Mouse (Mus musculus) embryonic facial prominence, embryonic 13.5 days (tissue): ENCODE measurements at regions not wholly inside any gene's neighbourhood (a gene's known extent, or its start where the extent isn't known, plus 50 kb on each side); places are given as distances from the start of the nearest gene placed in this dataset.

ENCODE experiments used
- ATAC-seq: fragments of 200-750 bp; cut with Nextera tagmentation; 2 replicates; pipeline ENCODE4 v1.8.0; 2017; ENCODE audit warnings: low read depth; ENCODE audit not compliant: insufficient number of reproducible peaks, insufficient read depth, low FRiP score, low TSS enrichment
- H3K27ac ChIP-seq: fragments of 300-500 bp; sonication (generic); 2 replicates; pipeline ENCODE4 v1.5.1; 2015; ENCODE audit warnings: moderate library complexity, mild to moderate bottlenecking, inconsistent platforms
- H3K27me3 ChIP-seq: fragments of 300-500 bp; sonication (generic); 2 replicates; pipeline ENCODE4 v1.6.1; 2015; ENCODE audit warnings: mild to moderate bottlenecking, inconsistent platforms
- H3K36me3 ChIP-seq: fragments of 300-500 bp; sonication (generic); 2 replicates; pipeline ENCODE4 v1.6.1; 2015; ENCODE audit warnings: mild to moderate bottlenecking, inconsistent platforms
- H3K4me1 ChIP-seq: fragments of 300-500 bp; sonication (generic); 2 replicates; pipeline ENCODE4 v1.6.1; 2015; ENCODE audit warnings: inconsistent platforms
- H3K4me2 ChIP-seq: fragments of 300-500 bp; sonication (generic); 2 replicates; pipeline ENCODE4 v1.6.1; 2015; ENCODE audit warnings: moderate library complexity, mild to moderate bottlenecking, inconsistent platforms
- H3K4me3 ChIP-seq: fragments of 300-500 bp; sonication (generic); 2 replicates; pipeline ENCODE4 v1.5.1; 2015; ENCODE audit warnings: mild to moderate bottlenecking, inconsistent platforms
- H3K9ac ChIP-seq: fragments of 300-500 bp; sonication (generic); 2 replicates; pipeline ENCODE4 v1.6.1; 2015; ENCODE audit warnings: mild to moderate bottlenecking, inconsistent platforms
- H3K9me3 ChIP-seq: fragments of 300-500 bp; sonication (generic); 2 replicates; pipeline ENCODE4 v1.6.1; 2016; ENCODE audit warnings: inconsistent platforms
- WGBS: fragments of 180-500 bp; shearing (Covaris S2); methylation state at CpG from one replicate; pipeline ENCODE4 v1.1.7; 2015; ENCODE audit warnings: mixed read lengths; 5-methylcytosine and 5-hydroxymethylcytosine counted together

GRCm38 (mm10) chr2:75481863-75482262, 177.2 kb upstream of the Hnrnpa3 start:
- no peak for ATAC-seq
- no peaks in the 10 kb centered on the region for H3K36me3 ChIP-seq
- H3K27ac ChIP-seq = no peak overlapping the region
- H3K9me3 ChIP-seq = no peaks in the 10 kb centered on the region
- WGBS = 20% methylated on average over 8 of the region's 8 CpGs
- H3K27me3 ChIP-seq = peaks cover 8% of the 10 kb centered on the region; the same call in 1 of the 2 replicates
- H3K4me2 ChIP-seq = no peak overlapping the region
- no peak overlapping the region for H3K4me3 ChIP-seq
- H3K4me1 ChIP-seq = peaks cover 13% of the 10 kb centered on the region
- H3K9ac ChIP-seq = no peak overlapping the region

GRCm38 (mm10) chr2:75482484-75482883, 176.6 kb upstream of the Hnrnpa3 start:
- H3K9ac ChIP-seq = no peak overlapping the region
- 61% methylated on average over 2 of the region's 2 CpGs for WGBS
- H3K27ac ChIP-seq = no peak overlapping the region
- no peak for ATAC-seq
- no peak overlapping the region for H3K4me3 ChIP-seq
- H3K4me2 ChIP-seq = no peak overlapping the region
- peaks cover 13% of the 10 kb centered on the region for H3K4me1 ChIP-seq
- no peaks in the 10 kb centered on the region for H3K9me3 ChIP-seq
- H3K36me3 ChIP-seq = no peaks in the 10 kb centered on the region
- H3K27me3 ChIP-seq = peaks cover 8% of the 10 kb centered on the region; the same call in 1 of the 2 replicates

GRCm38 (mm10) chr2:75484951-75485350, 174.1 kb upstream of the Hnrnpa3 start:
- no peak overlapping the region for H3K4me3 ChIP-seq
- H3K27ac ChIP-seq = no peak overlapping the region
- no peak overlapping the region for H3K4me2 ChIP-seq
- no peaks in the 10 kb centered on the region for H3K9me3 ChIP-seq
- 68% methylated on average over 10 of the region's 10 CpGs for WGBS
- H3K27me3 ChIP-seq = peaks cover 8% of the 10 kb centered on the region; the same call in 1 of the 2 replicates
- no peak overlapping the region for H3K9ac ChIP-seq
- no peak for ATAC-seq
- no peaks in the 10 kb centered on the region for H3K36me3 ChIP-seq
- peaks cover 13% of the 10 kb centered on the region for H3K4me1 ChIP-seq

GRCm38 (mm10) chr2:75491150-75491549, 167.9 kb upstream of the Hnrnpa3 start:
- Histone ChIP-seq H3K27me3 (peaks cover 8% of the 10 kb centered on the region; the same call in 1 of the 2 replicates), H3K4me3 (no peak overlapping the region), H3K27ac (no peak overlapping the region), H3K4me1 (peaks cover 25% of the 10 kb centered on the region), H3K36me3 (no peaks in the 10 kb centered on the region), H3K9ac (no peak overlapping the region), H3K4me2 (no peak overlapping the region), H3K9me3 (no peaks in the 10 kb centered on the region; the same call in 1 of the 2 replicates)
- 91% methylated on average over 1 of the region's 1 CpGs for WGBS
- ATAC-seq = no peak

- ATAC-seq = no peak
- peaks cover 8% of the 10 kb centered on the region; the same call in 1 of the 2 replicates for H3K27me3 ChIP-seq
- no peak overlapping the region for H3K4me3 ChIP-seq
- peaks cover 25% of the 10 kb centered on the region for H3K4me1 ChIP-seq
- no peak overlapping the region for H3K27ac ChIP-seq
- no peak overlapping the region for H3K4me2 ChIP-seq
- H3K9ac ChIP-seq = no peak overlapping the region
- no peaks in the 10 kb centered on the region; the same call in 1 of the 2 replicates for H3K9me3 ChIP-seq
- no peaks in the 10 kb centered on the region for H3K36me3 ChIP-seq
- WGBS = 33% methylated on average over 3 of the region's 3 CpGs
These were observed 167.1 kb upstream of the Hnrnpa3 start for GRCm38 (mm10) chr2:75491789-75492500.

- Histone ChIP-seq H3K27ac (no peak overlapping the region), H3K4me3 (no peak overlapping the region), H3K4me2 (no peak overlapping the region), H3K9me3 (no peaks in the 10 kb centered on the region; the same call in 1 of the 2 replicates), H3K9ac (no peak overlapping the region), H3K36me3 (no peaks in the 10 kb centered on the region), H3K4me1 (peaks cover 25% of the 10 kb centered on the region), H3K27me3 (peaks cover 8% of the 10 kb centered on the region; the same call in 1 of the 2 replicates)
- no peak for ATAC-seq
- 32% methylated on average over 4 of the region's 4 CpGs for WGBS
These were observed 166.6 kb upstream of the Hnrnpa3 start for GRCm38 (mm10) chr2:75492501-75492898.

DNA sequence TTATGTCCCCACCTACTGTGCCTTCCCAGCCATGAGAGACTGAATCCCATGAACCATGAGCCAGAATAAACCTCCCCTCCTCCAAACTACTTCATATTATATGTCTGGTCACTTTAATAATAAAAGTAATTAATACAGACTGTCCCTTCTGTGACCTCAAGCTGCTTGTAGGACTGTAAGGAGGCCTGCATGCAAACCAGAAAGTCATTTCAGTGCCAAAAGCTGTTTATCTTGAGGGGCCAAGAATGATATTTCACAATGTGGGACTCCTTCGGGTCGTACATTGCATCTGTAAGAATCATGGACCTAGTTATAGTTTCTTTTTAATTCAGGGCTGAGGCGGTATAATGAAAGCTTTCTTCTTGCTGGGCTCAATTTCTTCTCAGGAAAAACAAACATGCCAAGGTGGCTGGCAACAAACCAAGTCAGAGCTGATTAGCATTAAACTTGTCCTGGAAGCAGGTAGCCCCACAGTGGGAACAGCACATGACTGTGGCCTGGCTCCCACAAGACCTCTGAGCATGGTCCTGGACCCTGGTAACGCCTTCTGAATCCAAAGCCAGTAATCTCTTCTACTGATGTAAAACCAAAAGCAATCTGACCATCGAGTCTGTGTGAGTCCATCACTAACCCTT, 162.3 kb upstream of the Hnrnpa3 start:
- Histone ChIP-seq H3K27ac (no peak overlapping the region), H3K27me3 (peaks cover 8% of the 10 kb centered on the region; the same call in 1 of the 2 replicates), H3K4me3 (no peak overlapping the region), H3K9ac (no peak overlapping the region), H3K4me1 (peaks cover 22% of the 10 kb centered on the region), H3K9me3 (no peaks in the 10 kb centered on the region), H3K36me3 (no peaks in the 10 kb centered on the region), H3K4me2 (no peak overlapping the region)
- ATAC-seq = no peak
- 80% methylated on average over 5 of the region's 5 CpGs for WGBS

- WGBS = 54% methylated on average over 4 of the region's 4 CpGs
- Histone ChIP-seq H3K27me3 (no peaks in the 10 kb centered on the region), H3K36me3 (no peaks in the 10 kb centered on the region), H3K4me1 (no peaks in the 10 kb centered on the region), H3K9ac (no peak overlapping the region), H3K27ac (no peak overlapping the region), H3K4me3 (no peak overlapping the region), H3K9me3 (no peaks in the 10 kb centered on the region), H3K4me2 (no peak overlapping the region)
- no peak for ATAC-seq
These were observed 148.8 kb upstream of the Hnrnpa3 start for GRCm38 (mm10) chr2:75510223-75510622.

DNA sequence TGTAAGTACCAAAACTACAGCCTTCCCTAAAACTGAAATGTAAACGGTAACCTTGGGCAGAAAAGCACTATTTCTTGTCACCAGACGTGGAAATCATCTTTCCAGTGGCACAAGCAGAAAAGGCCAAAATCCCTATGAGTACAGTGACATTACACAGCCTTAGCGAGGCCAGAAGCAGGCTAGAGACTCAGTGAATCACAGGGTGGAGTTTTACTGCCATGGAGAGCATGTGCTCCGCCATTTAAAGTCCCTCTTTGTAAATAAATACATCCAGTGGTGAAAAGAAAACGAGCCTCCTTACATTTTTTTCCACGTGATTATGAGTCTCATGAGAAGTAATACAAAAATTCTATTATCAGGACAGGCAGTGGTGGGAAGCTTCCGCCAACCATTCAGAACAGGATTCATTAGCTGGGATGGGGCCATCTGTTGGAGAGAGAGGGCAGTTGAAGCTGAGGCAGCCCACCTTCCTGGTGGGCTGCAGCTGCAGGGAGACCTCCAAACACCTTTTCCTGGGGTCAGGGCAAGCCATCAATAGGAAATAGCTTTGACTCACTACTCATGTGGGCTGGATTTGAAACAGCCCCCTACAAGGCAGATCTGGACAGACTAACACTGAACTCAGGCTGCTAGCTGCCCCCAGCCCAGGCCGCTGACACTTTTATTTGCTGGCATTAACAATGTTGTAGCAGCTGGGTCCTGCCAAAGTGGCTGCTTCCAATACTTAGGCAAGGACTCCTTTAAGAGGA, 146.5 kb upstream of the Hnrnpa3 start:
- no peaks in the 10 kb centered on the region for H3K27me3 ChIP-seq
- H3K4me1 ChIP-seq = 0 out of 2 replicates have a peak, but pooled peaks cover 6% of the 10 kb centered on the region
- no peak for ATAC-seq
- H3K27ac ChIP-seq = no peak overlapping the region
- H3K9ac ChIP-seq = no peak overlapping the region
- H3K4me3 ChIP-seq = no peak overlapping the region
- no peaks in the 10 kb centered on the region for H3K36me3 ChIP-seq
- H3K4me2 ChIP-seq = no peak overlapping the region
- 75% methylated on average over 8 of the region's 8 CpGs for WGBS
- H3K9me3 ChIP-seq = no peaks in the 10 kb centered on the region

- ATAC-seq = no peak
- Histone ChIP-seq H3K9me3 (no peaks in the 10 kb centered on the region), H3K4me3 (no peak overlapping the region), H3K36me3 (no peaks in the 10 kb centered on the region), H3K9ac (no peak overlapping the region), H3K4me1 (0 out of 2 replicates have a peak, but pooled peaks cover 6% of the 10 kb centered on the region), H3K27ac (no peak overlapping the region), H3K4me2 (no peak overlapping the region), H3K27me3 (no peaks in the 10 kb centered on the region)
- WGBS = 43% methylated on average over 6 of the region's 6 CpGs
These were observed 144.9 kb upstream of the Hnrnpa3 start for GRCm38 (mm10) chr2:75514171-75514570.

GRCm38 (mm10) chr2:75516223-75516622, 142.8 kb upstream of the Hnrnpa3 start:
- no peak overlapping the region for H3K4me3 ChIP-seq
- 0 out of 2 replicates have a peak, but pooled peaks cover 6% of the 10 kb centered on the region for H3K4me1 ChIP-seq
- no peak overlapping the region for H3K4me2 ChIP-seq
- no peaks in the 10 kb centered on the region for H3K9me3 ChIP-seq
- 75% methylated on average over 11 of the region's 11 CpGs for WGBS
- H3K9ac ChIP-seq = no peak overlapping the region
- H3K27me3 ChIP-seq = no peaks in the 10 kb centered on the region
- H3K36me3 ChIP-seq = no peaks in the 10 kb centered on the region
- no peak overlapping the region for H3K27ac ChIP-seq
- ATAC-seq = no peak
